Mouse (Mus musculus): ENCODE data around the gene Tbcd.

Gene Tbcd

GRCm38 (mm10) chr11:121479476-121480203 lies 27.9 kb downstream of the Tbcd start:
- DNase-seq = no peak

- no peak for DNase-seq
Measured at GRCm38 (mm10) chr11:121481129-121481528, 29.4 kb downstream of the Tbcd start.

- no peak for DNase-seq
Measured at GRCm38 (mm10) chr11:121485882-121486281, 34.1 kb downstream of the Tbcd start.

GRCm38 (mm10) chr11:121490651-121491050 lies 38.9 kb downstream of the Tbcd start:
- no peak for DNase-seq

- no peak for DNase-seq
Measured at GRCm38 (mm10) chr11:121500595-121500994, 48.8 kb downstream of the Tbcd start.

GRCm38 (mm10) chr11:121501525-121501924 lies 49.8 kb downstream of the Tbcd start:
- DNase-seq = no peak

GRCm38 (mm10) chr11:121502000-121502860 lies 50.5 kb downstream of the Tbcd start:
- DNase-seq = no peak

- DNase-seq = no peak
Measured at GRCm38 (mm10) chr11:121508478-121508877, 56.7 kb downstream of the Tbcd start.

- DNase-seq = no peak
Measured at GRCm38 (mm10) chr11:121510512-121511246, 58.9 kb downstream of the Tbcd start.

- peak; percentile 43 to 57 for DNase-seq
Measured at GRCm38 (mm10) chr11:121512896-121513572, 61.3 kb downstream of the Tbcd start.

- no peak for DNase-seq
Measured at GRCm38 (mm10) chr11:121515996-121516395, 64.2 kb downstream of the Tbcd start.

- DNase-seq = no peak
Measured at GRCm38 (mm10) chr11:121516906-121517305, 65.2 kb downstream of the Tbcd start.

- DNase-seq = no peak
Measured at GRCm38 (mm10) chr11:121517687-121518465, 66.1 kb downstream of the Tbcd start.

GRCm38 (mm10) chr11:121519131-121519530 lies 67.4 kb downstream of the Tbcd start, which contains the start of gene Zfp750:
Gene Zfp750, minus strand, starts transcription at chr11:121519333.
- DNase-seq = peak in 1 of 2 experiments; percentile 45

- no peak for DNase-seq
Measured at GRCm38 (mm10) chr11:121519703-121520102, 68.0 kb downstream of the Tbcd start.

- DNase-seq = no peak
Measured at GRCm38 (mm10) chr11:121520761-121521160, 69.0 kb downstream of the Tbcd start.

- no peak for DNase-seq
Measured at GRCm38 (mm10) chr11:121522156-121522762, 70.5 kb downstream of the Tbcd start.

- DNase-seq = peak in 1 of 2 experiments; percentile 23
Measured at GRCm38 (mm10) chr11:121524191-121524590, 72.4 kb downstream of the Tbcd start.

GRCm38 (mm10) chr11:121529747-121530146 lies 78.0 kb downstream of the Tbcd start:
- no peak for DNase-seq

- DNase-seq = peak in 1 of 2 experiments; percentile 27
Measured at GRCm38 (mm10) chr11:121536528-121536927, 84.8 kb downstream of the Tbcd start.

GRCm38 (mm10) chr11:121542471-121542870 lies 90.7 kb downstream of the Tbcd start:
- no peak for DNase-seq
